In the genomic region with DNA sequence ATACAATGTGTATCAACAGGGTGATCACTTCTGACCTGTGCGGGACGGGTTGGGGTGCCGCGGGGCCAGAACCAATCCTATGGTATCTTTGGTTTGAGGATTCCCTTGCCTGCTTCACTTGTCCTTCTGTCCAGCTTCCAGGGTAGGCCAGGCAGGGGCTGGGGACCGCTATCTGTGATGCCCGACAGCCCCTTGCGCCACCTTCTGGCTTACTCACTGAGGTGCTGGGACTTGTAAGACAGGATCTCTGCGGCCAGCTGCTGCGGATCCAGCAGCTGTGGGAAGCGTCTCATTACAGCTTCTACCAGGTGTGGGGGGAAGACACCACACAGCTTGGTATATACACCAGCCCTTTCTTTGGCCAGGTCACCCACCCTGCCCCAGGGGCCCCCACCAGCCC, we compare ENCODE assay signal across 14 mouse cellular contexts. TPM values are rescaled to one million over a fixed set of nuclear protein-coding genes. Genes with fewer than 3 reads are reported as not detected.
DNase-seq lines count a peak whose midpoint lies in the region; ATAC-seq and TF ChIP-seq lines count a peak whose summit lies in the region.
"Had no signal": no experiment of that assay in that cellular context is flagged by ENCODE, and none has a peak within 500 bp of the region (broad histone marks: within the 10 kb centered on the region; RNA-seq: fewer than 3 reads in every experiment).

No protein-coding gene starts in this region.

- H3K9ac ChIP-seq in forebrain, embryonic 13.5 days = no peak overlapping the region
- no peak overlapping the region for H3K9ac ChIP-seq in liver, embryonic 14.5 days (replicated peaks)
- no peak overlapping the region for H3K9ac ChIP-seq in liver, embryonic 12.5 days
- H3K9ac ChIP-seq: stomach, embryonic 15.5 days had no signal

- H3K36me3 ChIP-seq in forebrain, embryonic 10.5 days (replicated peaks) = no peaks in the 10 kb centered on the region
- H3K36me3 ChIP-seq in forebrain, embryonic 13.5 days (ENCODE audit: poor library complexity, severe bottlenecking) = no peaks in the 10 kb centered on the region
- no peaks in the 10 kb centered on the region for H3K36me3 ChIP-seq in liver, embryonic 14.5 days (replicated peaks; ENCODE audit: control insufficient read depth, insufficient read depth, low read depth)
- H3K36me3 ChIP-seq in liver, embryonic 12.5 days = peaks cover 21% of the 10 kb centered on the region

- ATAC-seq in forebrain, embryonic 13.5 days = no peak
- no peak for ATAC-seq in liver, embryonic 14.5 days (ENCODE audit: insufficient read depth)
- ATAC-seq in liver, embryonic 12.5 days = no peak
- no peak for ATAC-seq in megakaryocyte-erythroid progenitor cell, adult 5-6 weeks (replicated peaks; ENCODE audit: low FRiP score, low TSS enrichment, poor library complexity, severe bottlenecking)

- DNase-seq in forebrain, embryonic 10.5 days (ENCODE audit: extremely low spot score, low spot score) = peak; percentile 47
- DNase-seq in liver, embryonic 14.5 days (ENCODE audit: low read depth in 3 of 3, low spot score in 3 of 3) = no peak
- peak; percentile 21 for DNase-seq in brain, embryonic 14.5 days (ENCODE audit: low read depth)
- DNase-seq in retina, embryonic 14.5 days (ENCODE audit: low spot score) = peak; percentile 69
- DNase-seq in cerebellum, adult 11 months = no peak
- DNase-seq: cerebellum, postnatal 25 days; heart, postnatal 14 days had no signal

- no peak overlapping the region for H3K4me3 ChIP-seq in forebrain, embryonic 10.5 days
- H3K4me3 ChIP-seq in forebrain, embryonic 13.5 days = no peak overlapping the region
- H3K4me3 ChIP-seq in liver, embryonic 14.5 days (ENCODE audit: insufficient read depth in 1 of 2, low read depth in 2 of 2, low read length in 2 of 2) = no peak overlapping the region
- H3K4me3 ChIP-seq in liver, embryonic 12.5 days = no peak overlapping the region
- H3K4me3 ChIP-seq: stomach, embryonic 15.5 days had no signal

- no peak overlapping the region for H3K27ac ChIP-seq in forebrain, embryonic 10.5 days
- no peak overlapping the region for H3K27ac ChIP-seq in forebrain, embryonic 13.5 days
- no peak overlapping the region for H3K27ac ChIP-seq in liver, embryonic 14.5 days
- H3K27ac ChIP-seq in liver, embryonic 12.5 days = no peak overlapping the region
- H3K27ac ChIP-seq: stomach, embryonic 15.5 days had no signal

- TF ChIP-seq CTCF in liver, embryonic 14.5 days (IDR thresholded peaks at IDR 0.05; ENCODE audit: low read depth) = peak; percentile 25; the same call in 1 of the 2 replicates
- TF ChIP-seq CTCF in brain, embryonic 14.5 days (IDR thresholded peaks at IDR 0.05; ENCODE audit: borderline replicate concordance, extremely low read depth, insufficient read depth, insufficient read length) = peak; percentile 45; the same call in 1 of the 2 replicates

- TF ChIP-seq POLR2A in brain, embryonic 14.5 days (IDR thresholded peaks at IDR 0.05; ENCODE audit: borderline replicate concordance, extremely low read depth, insufficient read depth, insufficient read length, poor library complexity, severe bottlenecking) = no peak

- H3K27me3 ChIP-seq in forebrain, embryonic 10.5 days (ENCODE audit: poor library complexity, severe bottlenecking) = peaks cover 13% of the 10 kb centered on the region
- H3K27me3 ChIP-seq in forebrain, embryonic 13.5 days = no peaks in the 10 kb centered on the region
- no peaks in the 10 kb centered on the region for H3K27me3 ChIP-seq in liver, embryonic 14.5 days (ENCODE audit: control insufficient read depth, insufficient read depth, low read length)
- no peaks in the 10 kb centered on the region for H3K27me3 ChIP-seq in liver, embryonic 12.5 days (replicated peaks)
- H3K27me3 ChIP-seq: CH12.LX; stomach, embryonic 15.5 days had no signal

- WGBS in forebrain, embryonic 10.5 days = 30% methylated on average over 10 of the region's 10 CpGs
- 21% methylated on average over 10 of the region's 10 CpGs for WGBS in forebrain, embryonic 13.5 days
- WGBS in liver, embryonic 14.5 days (ENCODE audit: insufficient replicate concordance) = 73% methylated on average over 10 of the region's 10 CpGs
- 65% methylated on average over 10 of the region's 10 CpGs for WGBS in liver, embryonic 12.5 days (ENCODE audit: insufficient replicate concordance)

- peaks cover 43% of the 10 kb centered on the region for H3K4me1 ChIP-seq in forebrain, embryonic 10.5 days
- peaks cover 25% of the 10 kb centered on the region for H3K4me1 ChIP-seq in forebrain, embryonic 13.5 days
- H3K4me1 ChIP-seq in liver, embryonic 14.5 days (replicated peaks; ENCODE audit: control insufficient read depth in 2 of 2, insufficient read depth in 2 of 2, low read length in 1 of 2) = peaks cover 0 to 24% of the 10 kb centered on the region in 2 experiments; a peak in 3 of 4 replicates
- peaks cover 61% of the 10 kb centered on the region for H3K4me1 ChIP-seq in liver, embryonic 12.5 days

- no peak overlapping the region for H3K4me2 ChIP-seq in forebrain, embryonic 13.5 days
- H3K4me2 ChIP-seq in liver, embryonic 14.5 days (ENCODE audit: low read depth) = no peak overlapping the region
- no peak overlapping the region for H3K4me2 ChIP-seq in liver, embryonic 12.5 days
- H3K4me2 ChIP-seq: stomach, embryonic 15.5 days had no signal

- H3K9me3 ChIP-seq in forebrain, embryonic 10.5 days = no peaks in the 10 kb centered on the region
- no peaks in the 10 kb centered on the region for H3K9me3 ChIP-seq in forebrain, embryonic 13.5 days (replicated peaks)
- H3K9me3 ChIP-seq in liver, embryonic 14.5 days (ENCODE audit: control insufficient read depth, low read length) = no peaks in the 10 kb centered on the region
- no peaks in the 10 kb centered on the region for H3K9me3 ChIP-seq in liver, embryonic 12.5 days (replicated peaks)
- H3K9me3 ChIP-seq: stomach, embryonic 15.5 days had no signal

- no peak for TF ChIP-seq EP300 in liver, embryonic 14.5 days (IDR thresholded peaks at IDR 0.05; ENCODE audit: low read depth)

RNA-seq across cellular contexts. Expression of a gene that starts 8.6 kb away (rescaled TPM):
- 0.17 and 0.26 TPM in 2 replicates for polyA plus RNA-seq in forebrain, embryonic 10.5 days (2016; fragmentation: Nextera tagmentation; extraction: Ambion mirVana)
- polyA plus RNA-seq in forebrain, embryonic 13.5 days (2015; fragmentation: Nextera tagmentation; extraction: Ambion mirVana) = 0.15 TPM in 1 of 2 replicates, not detected in the other
- 0.79 and 0.83 TPM in 2 replicates for polyA plus RNA-seq in liver, embryonic 14.5 days (2012; rRNA removed)
- 0.37 and 0.39 TPM in 2 replicates for polyA plus RNA-seq in liver, embryonic 14.5 days (2014; fragmentation: Nextera tagmentation; extraction: Ambion mirVana)
- polyA plus RNA-seq in liver, embryonic 12.5 days (2016; fragmentation: Nextera tagmentation; extraction: Ambion mirVana) = 0.56 and 0.62 TPM in 2 replicates
- 0.57 and 0.85 TPM in 2 replicates for polyA plus RNA-seq in brain, embryonic 14.5 days (2012; rRNA removed)
- total RNA-seq in megakaryocyte-erythroid progenitor cell, adult 5-6 weeks (2014; fragmentation: Nextera tagmentation) = 3.8 and 4.7 TPM in 2 replicates
- 2.7 and 5.6 TPM in 2 replicates for total RNA-seq in megakaryocyte-erythroid progenitor cell, adult 5-6 weeks (2017)

RNA-seq across cellular contexts. Expression of a gene that starts 34.1 kb away (rescaled TPM):
- 82.6 and 96.5 TPM in 2 replicates for polyA plus RNA-seq in forebrain, embryonic 10.5 days (2016; fragmentation: Nextera tagmentation; extraction: Ambion mirVana)
- polyA plus RNA-seq in forebrain, embryonic 13.5 days (2015; fragmentation: Nextera tagmentation; extraction: Ambion mirVana) = 146 and 148 TPM in 2 replicates
- polyA plus RNA-seq in liver, embryonic 14.5 days (2012; rRNA removed) = 9.0 and 13.5 TPM in 2 replicates
- polyA plus RNA-seq in liver, embryonic 14.5 days (2014; fragmentation: Nextera tagmentation; extraction: Ambion mirVana) = 23.0 and 25.7 TPM in 2 replicates
- 31.6 and 33.0 TPM in 2 replicates for polyA plus RNA-seq in liver, embryonic 12.5 days (2016; fragmentation: Nextera tagmentation; extraction: Ambion mirVana)
- polyA plus RNA-seq in brain, embryonic 14.5 days (2012; rRNA removed) = 126 and 140 TPM in 2 replicates
- total RNA-seq in megakaryocyte-erythroid progenitor cell, adult 5-6 weeks (2014; fragmentation: Nextera tagmentation) = 31.2 and 52.8 TPM in 2 replicates
- 34.5 and 49.7 TPM in 2 replicates for total RNA-seq in megakaryocyte-erythroid progenitor cell, adult 5-6 weeks (2017)

RNA-seq across cellular contexts. Expression of a gene that starts 52.6 kb away (rescaled TPM):
- polyA plus RNA-seq in forebrain, embryonic 10.5 days (2016; fragmentation: Nextera tagmentation; extraction: Ambion mirVana) = 28.5 and 30.8 TPM in 2 replicates
- 27.1 and 29.1 TPM in 2 replicates for polyA plus RNA-seq in forebrain, embryonic 13.5 days (2015; fragmentation: Nextera tagmentation; extraction: Ambion mirVana)
- 7.5 and 8.5 TPM in 2 replicates for polyA plus RNA-seq in liver, embryonic 14.5 days (2012; rRNA removed)
- polyA plus RNA-seq in liver, embryonic 14.5 days (2014; fragmentation: Nextera tagmentation; extraction: Ambion mirVana) = 13.5 and 15.9 TPM in 2 replicates
- polyA plus RNA-seq in liver, embryonic 12.5 days (2016; fragmentation: Nextera tagmentation; extraction: Ambion mirVana) = 21.6 and 24.8 TPM in 2 replicates
- polyA plus RNA-seq in brain, embryonic 14.5 days (2012; rRNA removed) = 19.0 and 20.6 TPM in 2 replicates
- 25.4 and 26.1 TPM in 2 replicates for total RNA-seq in megakaryocyte-erythroid progenitor cell, adult 5-6 weeks (2014; fragmentation: Nextera tagmentation)
- 32.2 and 33.6 TPM in 2 replicates for total RNA-seq in megakaryocyte-erythroid progenitor cell, adult 5-6 weeks (2017)

RNA-seq across cellular contexts. Expression of a gene that starts 53.6 kb away (rescaled TPM):
- polyA plus RNA-seq in forebrain, embryonic 10.5 days (2016; fragmentation: Nextera tagmentation; extraction: Ambion mirVana) = 0.28 and 0.30 TPM in 2 replicates
- 0.52 and 1.2 TPM in 2 replicates for polyA plus RNA-seq in forebrain, embryonic 13.5 days (2015; fragmentation: Nextera tagmentation; extraction: Ambion mirVana)
- polyA plus RNA-seq in liver, embryonic 14.5 days (2012; rRNA removed) = 0.02 TPM in 1 of 2 replicates, not detected in the other
- polyA plus RNA-seq in liver, embryonic 14.5 days (2014; fragmentation: Nextera tagmentation; extraction: Ambion mirVana) = 0.10 TPM in 1 of 2 replicates, not detected in the other
- polyA plus RNA-seq in liver, embryonic 12.5 days (2016; fragmentation: Nextera tagmentation; extraction: Ambion mirVana) = 0.10 TPM in 1 of 2 replicates, not detected in the other
- 1.2 and 1.8 TPM in 2 replicates for polyA plus RNA-seq in brain, embryonic 14.5 days (2012; rRNA removed)
- total RNA-seq in megakaryocyte-erythroid progenitor cell, adult 5-6 weeks (2014; fragmentation: Nextera tagmentation) = not detected in 2 replicates
- total RNA-seq in megakaryocyte-erythroid progenitor cell, adult 5-6 weeks (2017) = not detected in 2 replicates
- total RNA-seq: adrenal gland, adult 18-20 months; gastrocnemius, adult 18-20 months had no signal

Comparison
In these comparisons a context has a peak if more than half of its experiments do, and no peak if none do; other contexts are left out.
1. DNase-seq: peak in forebrain, embryonic 10.5 days (single experiment), brain, embryonic 14.5 days (single experiment) and retina, embryonic 14.5 days (single experiment); none in liver, embryonic 14.5 days (0 of 3) and cerebellum, adult 11 months (single experiment).